Mouse (Mus musculus): ENCODE measurements around the gene Atxn7l1.
"Not testable (repeated sequence)": the region's sequence is repeated elsewhere in the genome, so short reads cannot be mapped to it uniquely, and the experiment has no call there.

Atxn7l1 gene

DNA sequence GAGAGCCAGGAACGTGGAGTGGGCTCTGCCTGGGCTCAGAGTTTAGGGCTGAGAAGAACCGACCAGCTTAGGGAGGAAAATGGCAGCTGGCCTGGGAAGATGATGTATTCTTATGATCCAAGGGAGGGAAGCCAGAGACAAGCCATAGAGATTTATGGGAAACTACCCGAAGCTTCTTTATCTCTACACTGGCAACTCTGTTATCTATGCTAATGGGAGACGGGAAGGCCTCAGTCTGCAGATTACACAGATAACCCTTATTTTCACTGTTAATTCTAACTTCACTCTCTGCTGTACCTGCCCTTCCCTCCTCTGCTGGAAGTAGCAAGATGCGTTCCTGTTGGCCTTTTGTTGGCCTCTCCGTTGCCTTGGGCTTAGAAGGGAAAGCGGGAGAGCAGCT lies 5.6 kb downstream of the Atxn7l1 start:
- DNase-seq, result no peak

DNA sequence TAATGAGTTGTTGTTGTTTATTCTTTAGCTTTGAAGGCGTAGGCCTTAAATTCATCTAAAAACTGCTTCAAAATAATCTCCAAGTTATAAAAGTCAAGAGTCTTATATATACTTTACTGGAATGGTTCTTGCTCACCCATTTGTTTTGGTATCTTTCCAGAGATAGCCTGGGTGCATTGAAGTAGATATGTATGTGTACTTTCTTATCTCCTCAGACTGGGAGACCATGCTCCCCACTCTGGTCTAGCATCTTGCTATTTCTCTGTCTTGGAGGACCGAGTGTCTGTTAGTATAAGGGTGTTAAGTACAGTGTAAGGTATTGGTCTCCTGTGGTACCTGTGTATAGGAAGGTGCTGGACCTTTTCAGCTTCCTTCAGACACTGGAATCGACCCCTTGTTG lies 6.4 kb downstream of the Atxn7l1 start:
- DNase-seq, result no peak

GRCm38 (mm10) chr12:33154732-33155131 lies 7.2 kb downstream of the Atxn7l1 start:
- no peak for DNase-seq

DNA sequence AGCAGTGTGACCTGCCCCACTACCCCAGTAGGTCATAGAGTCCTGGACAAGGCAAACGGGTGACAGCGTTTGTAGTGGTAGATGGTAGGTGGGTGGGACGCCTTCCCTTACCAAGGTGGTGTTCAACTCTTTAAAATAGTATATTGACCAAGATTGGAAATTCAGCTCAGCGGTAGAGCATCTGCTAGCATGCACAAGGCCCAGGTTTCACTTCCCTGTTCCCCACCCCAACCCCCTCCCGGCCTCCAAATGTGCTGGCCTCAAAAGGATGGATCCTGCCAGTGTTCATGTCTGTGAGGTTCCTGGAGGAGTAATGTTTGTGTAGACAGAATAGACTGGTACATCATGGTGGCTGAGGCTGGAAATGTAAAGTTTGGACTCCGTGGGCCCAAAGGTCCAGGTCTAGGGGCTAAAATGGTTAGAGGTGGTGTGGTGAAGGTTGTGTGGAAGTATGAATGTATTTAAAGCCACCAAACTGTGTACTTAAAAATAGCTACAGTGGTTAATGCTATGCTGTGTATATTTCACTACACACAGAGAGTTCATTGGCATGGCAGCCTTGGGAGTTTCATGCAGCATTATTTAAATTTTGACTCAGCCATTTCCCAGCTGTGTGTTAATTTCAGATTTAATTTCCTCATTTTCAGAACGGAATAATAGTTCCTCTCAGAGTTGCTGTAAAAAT lies 9.0 kb downstream of the Atxn7l1 start:
- no peak for DNase-seq

DNA sequence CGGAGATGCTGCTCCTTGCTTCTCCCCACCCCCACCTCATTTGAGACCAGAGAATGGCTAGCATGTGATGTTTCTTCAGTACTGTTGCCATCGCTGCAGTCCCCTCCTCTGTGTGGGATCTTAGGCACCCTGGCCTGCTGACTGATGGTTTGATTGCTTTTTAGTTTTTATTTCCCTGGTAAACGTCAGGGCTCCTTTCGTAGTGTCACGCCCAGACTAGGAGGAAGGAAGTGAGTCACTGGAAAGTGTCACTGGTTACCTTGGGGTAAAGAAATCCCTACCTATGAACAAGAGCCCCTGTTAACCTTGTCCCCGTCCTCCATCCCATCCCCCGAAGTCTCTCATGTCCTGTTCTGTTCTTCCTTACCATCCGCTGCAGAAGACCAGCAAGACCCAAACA lies 10.8 kb downstream of the Atxn7l1 start:
- DNase-seq, result no peak

- DNase-seq, result no peak
Observed at GRCm38 (mm10) chr12:33160406-33160805, 12.9 kb downstream of the Atxn7l1 start.

GRCm38 (mm10) chr12:33162541-33162940 lies 15.0 kb downstream of the Atxn7l1 start:
- DNase-seq, result peak; percentile 52

GRCm38 (mm10) chr12:33164019-33164418 lies 16.5 kb downstream of the Atxn7l1 start:
- DNase-seq, result not testable (repeated sequence)

DNA sequence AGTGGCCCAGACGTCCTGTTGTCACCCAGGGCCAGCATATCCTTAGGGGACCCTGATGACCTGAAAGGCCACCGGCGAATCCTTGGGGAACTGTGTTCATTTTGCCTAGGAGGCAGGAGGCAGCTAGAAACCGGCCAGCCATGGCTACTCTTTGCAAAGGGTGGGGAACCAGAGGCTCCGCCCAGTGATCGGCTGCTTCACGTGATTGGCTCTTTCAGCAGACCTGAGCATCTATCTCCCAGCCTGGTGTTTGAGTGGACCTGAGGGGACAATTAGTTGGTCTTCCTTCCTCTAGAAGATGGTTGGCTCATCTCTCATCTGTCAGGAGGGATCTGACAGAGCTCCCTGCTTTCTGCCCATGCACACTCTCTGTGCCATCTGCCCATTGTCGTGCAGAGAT lies 19.2 kb downstream of the Atxn7l1 start:
- DNase-seq, result no peak

GRCm38 (mm10) chr12:33167545-33167944 lies 20.1 kb downstream of the Atxn7l1 start:
- no peak for DNase-seq

GRCm38 (mm10) chr12:33168491-33168890 lies 21.0 kb downstream of the Atxn7l1 start:
- no peak for DNase-seq

- DNase-seq, result no peak
Observed at GRCm38 (mm10) chr12:33169777-33170494, 22.4 kb downstream of the Atxn7l1 start.

GRCm38 (mm10) chr12:33170822-33171221 lies 23.3 kb downstream of the Atxn7l1 start:
- no peak for DNase-seq

GRCm38 (mm10) chr12:33172926-33173325 lies 25.4 kb downstream of the Atxn7l1 start:
- DNase-seq, result no peak

GRCm38 (mm10) chr12:33173720-33174141 lies 26.2 kb downstream of the Atxn7l1 start:
- DNase-seq, result no peak

- DNase-seq, result no peak
Observed at GRCm38 (mm10) chr12:33174171-33174570, 26.7 kb downstream of the Atxn7l1 start.

- DNase-seq, result no peak
Observed at GRCm38 (mm10) chr12:33174675-33175357, 27.3 kb downstream of the Atxn7l1 start.

GRCm38 (mm10) chr12:33175621-33176554 lies 28.4 kb downstream of the Atxn7l1 start:
- DNase-seq, result peak; percentile 72

DNA sequence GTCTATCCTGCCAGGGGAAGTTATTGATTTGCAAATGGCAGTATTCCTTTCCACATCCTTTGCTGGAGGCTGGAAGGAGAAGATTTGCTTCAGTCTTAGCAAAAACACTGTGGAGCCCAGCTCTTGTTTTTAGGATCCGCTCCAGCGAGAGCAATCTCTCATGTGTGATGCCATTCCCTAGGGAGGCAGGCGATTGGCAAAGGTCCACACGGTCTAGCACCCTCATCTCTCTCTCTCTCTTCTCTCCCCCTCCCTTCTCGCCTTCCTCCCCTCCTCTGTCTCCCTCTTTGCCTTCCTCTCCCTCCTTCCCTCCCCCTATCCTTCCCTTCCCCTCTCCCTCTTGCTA lies 29.0 kb downstream of the Atxn7l1 start:
- no peak for DNase-seq

DNA sequence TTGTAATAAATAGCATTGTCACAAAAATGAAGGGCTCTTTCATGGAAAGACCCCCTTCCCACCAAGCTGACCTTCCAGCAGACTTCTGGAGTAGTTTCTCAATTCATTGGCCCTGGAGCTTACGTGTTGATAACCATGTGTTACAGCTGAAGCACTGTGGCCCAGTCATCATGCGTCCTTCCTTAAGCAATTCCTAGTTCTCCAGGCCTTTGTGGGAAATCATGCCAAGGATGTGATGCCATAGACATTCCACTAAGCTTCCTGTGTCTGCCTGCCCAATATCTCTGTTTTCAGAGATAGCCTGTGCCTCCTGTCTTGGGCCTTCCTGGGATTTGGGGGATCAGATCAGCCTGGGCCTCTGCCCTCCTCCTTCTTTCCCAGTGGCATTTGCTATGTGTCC lies 32.9 kb downstream of the Atxn7l1 start:
- DNase-seq, result no peak

DNA sequence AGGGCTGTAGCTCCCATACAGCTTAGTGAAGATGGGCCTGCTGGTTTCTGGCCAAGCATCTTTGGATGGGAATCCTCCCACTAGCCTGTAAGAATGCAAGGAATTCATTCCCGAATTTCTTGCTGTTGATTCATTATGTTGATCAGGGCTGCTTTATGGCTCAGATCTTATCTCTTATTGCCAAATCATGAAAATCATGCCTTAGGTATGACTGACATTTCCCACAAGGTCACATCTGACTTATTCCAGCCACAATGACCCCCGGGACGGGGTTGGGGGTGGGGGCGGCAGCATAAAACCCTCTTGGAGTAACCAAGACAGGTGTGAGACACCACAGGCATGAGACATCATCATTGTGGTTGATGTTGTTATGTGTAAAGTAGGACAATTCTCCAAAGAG lies 34.4 kb downstream of the Atxn7l1 start:
- DNase-seq, result no peak

DNA sequence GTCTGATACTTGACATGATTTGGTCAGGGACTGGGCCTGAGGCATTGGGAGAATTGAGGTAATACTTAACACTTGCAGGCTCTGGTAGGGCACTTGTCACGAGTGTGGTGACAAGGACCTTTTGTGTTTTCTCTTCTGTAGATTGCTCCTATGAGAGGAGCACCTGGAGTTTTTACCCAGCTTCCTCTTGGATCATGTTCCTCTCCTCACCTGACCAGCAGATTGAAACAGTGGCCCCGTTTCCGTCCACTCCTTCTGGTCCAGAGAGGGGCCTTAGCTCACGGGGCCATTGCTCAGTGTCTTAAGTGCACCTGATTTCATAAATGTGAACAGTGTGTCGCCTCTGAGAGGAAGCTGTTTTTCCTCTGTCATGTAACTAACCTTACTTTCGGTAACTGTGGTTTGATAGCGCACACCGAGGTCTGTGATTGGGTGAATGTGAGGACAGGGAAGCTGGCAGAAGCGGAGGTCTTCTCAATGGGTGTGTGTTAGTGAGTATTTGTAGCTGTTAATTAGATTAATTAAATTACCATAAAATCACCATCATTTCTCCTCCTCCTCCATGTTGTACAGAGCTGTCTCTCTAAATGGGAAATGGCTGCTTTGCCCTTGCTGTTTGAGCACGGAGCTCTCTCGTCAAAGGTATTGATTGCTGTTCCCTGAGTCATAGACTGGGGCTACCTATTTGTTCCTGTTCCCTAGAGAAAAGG lies 35.1 kb downstream of the Atxn7l1 start:
- no peak for DNase-seq

Data from embryo, embryonic 11 days (tissue).